Mouse (Mus musculus) macrophage (primary cell): ENCODE data around the gene Prss48. TPM values are rescaled to one million over a fixed set of nuclear protein-coding genes. Genes with fewer than 3 reads are reported as not detected.
"Not testable (repeated sequence)": the region's sequence is repeated elsewhere in the genome, so short reads cannot be mapped to it uniquely, and the experiment has no call there.

Source experiments
- H3K27ac ChIP-seq: fragments of 350-480 bp; formaldehyde crosslinking; 2 replicates; pipeline ENCODE4 v1.9.0; 2021
- H3K36me3 ChIP-seq: fragments of 350-480 bp; formaldehyde crosslinking; 2 replicates; pipeline ENCODE4 v1.9.0; 2021; ENCODE audit errors: inconsistent target
- H3K4me3 ChIP-seq: fragments of 350-480 bp; formaldehyde crosslinking; 2 replicates; pipeline ENCODE4 v1.9.0; 2021; ENCODE audit errors: inconsistent target
- H3K79me2 ChIP-seq: fragments of 350-480 bp; formaldehyde crosslinking; 2 replicates; pipeline ENCODE4 v1.9.0; 2021; ENCODE audit errors: inconsistent target
- WGBS: methylation state at CpG from one replicate; pipeline ENCODE4 v1.1.7; 2026; ENCODE audit warnings: inconsistent platforms; ENCODE audit not compliant: missing documents; 5-methylcytosine and 5-hydroxymethylcytosine counted together
- polyA plus RNA-seq: library from polyadenylated mRNA; stranded (reverse); fragments of 250-400 nt; gene quantifications from 3 replicates; pipeline ENCODE4 v1.2.4, GENCODE M21; 2018; ENCODE audit warnings: inconsistent platforms

Gene Prss48
- polyA plus RNA-seq, 1 experiment from 2014 or later = not detected

DNA sequence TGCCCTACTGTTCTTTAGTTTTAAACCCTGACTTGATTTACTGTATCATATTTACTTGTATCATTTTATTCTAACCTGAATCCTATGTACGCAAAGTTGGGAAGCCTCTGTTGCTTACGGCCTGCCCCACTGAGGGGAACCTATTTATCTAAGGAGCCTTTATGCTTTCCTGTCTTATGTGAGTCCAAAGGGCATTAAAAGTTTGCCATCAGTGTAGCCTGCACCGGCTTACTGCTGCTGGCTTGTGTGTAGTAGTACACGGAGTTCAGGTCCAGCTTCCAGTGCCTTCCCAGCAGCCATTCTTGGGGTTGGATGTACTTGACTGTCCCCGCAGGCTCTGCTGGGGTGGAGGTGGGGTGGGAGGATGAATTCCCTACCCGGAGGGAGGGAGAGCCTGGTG, 17.8 kb downstream of the Prss48 start:
- no peaks in the 10 kb centered on the region for H3K36me3 ChIP-seq
- 97% methylated on average over 6 of the region's 6 CpGs for WGBS
- H3K79me2 ChIP-seq = no peaks in the 10 kb centered on the region
- H3K27ac ChIP-seq = no peak overlapping the region
- H3K4me3 ChIP-seq = no peak overlapping the region

- H3K79me2 ChIP-seq, H3K4me3 ChIP-seq, H3K36me3 ChIP-seq, H3K27ac ChIP-seq: not testable (repeated sequence)
- WGBS = 92% methylated on average over 2 of the region's 3 CpGs
These were observed 20.5 kb downstream of the Prss48 start for GRCm38 (mm10) chr3:85981761-85982160.

DNA sequence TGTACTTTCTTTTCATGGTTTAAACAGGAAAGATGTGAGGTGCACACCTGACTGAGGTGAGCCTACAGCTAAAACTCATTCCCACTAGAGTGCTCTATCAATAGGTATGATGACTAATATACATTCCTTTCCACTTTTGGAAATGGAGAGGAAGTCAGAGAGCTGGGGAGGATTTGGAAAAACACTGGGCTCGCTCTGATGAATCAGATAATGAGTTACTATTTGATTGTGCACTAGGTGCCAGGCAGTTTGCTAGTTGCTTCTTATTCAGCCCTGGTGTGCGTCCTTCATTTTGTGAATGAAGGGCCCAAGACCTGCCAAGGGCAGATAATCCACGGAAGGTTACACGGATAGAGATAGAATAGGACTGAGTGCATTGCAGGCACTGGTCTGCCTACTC, 22.3 kb downstream of the Prss48 start:
- Histone ChIP-seq H3K36me3 (no peaks in the 10 kb centered on the region), H3K79me2 (no peaks in the 10 kb centered on the region), H3K4me3 (no peak overlapping the region), H3K27ac (no peak overlapping the region)
- WGBS = 89% methylated on average over 4 of the region's 4 CpGs

DNA sequence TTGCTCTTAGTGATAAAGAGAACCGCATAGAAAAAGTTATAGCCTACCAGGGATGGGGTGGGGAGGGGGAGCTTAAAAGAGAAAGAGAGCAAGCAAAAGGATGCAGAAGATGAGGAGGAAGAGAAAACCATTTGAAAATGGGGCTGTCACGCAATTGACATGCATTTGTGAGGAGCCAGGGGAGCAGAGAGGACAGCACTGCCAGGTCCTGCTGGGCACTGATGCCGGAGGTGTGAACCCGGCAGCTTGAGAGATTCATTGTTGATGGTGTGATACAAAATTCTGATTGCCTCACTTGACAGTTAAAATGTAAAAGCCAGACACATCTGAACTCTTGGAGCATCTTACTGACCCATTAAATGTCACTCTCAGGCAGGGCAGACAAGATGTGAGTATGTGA, 27.8 kb downstream of the Prss48 start:
- Histone ChIP-seq H3K27ac (no peak overlapping the region), H3K79me2 (no peaks in the 10 kb centered on the region), H3K4me3 (no peak overlapping the region), H3K36me3 (no peaks in the 10 kb centered on the region)
- WGBS = 93% methylated on average over 4 of the region's 4 CpGs

GRCm38 (mm10) chr3:85973376-85974140, 28.7 kb downstream of the Prss48 start:
- 93% methylated on average over 7 of the region's 10 CpGs for WGBS

GRCm38 (mm10) chr3:85971599-85971975, 30.7 kb downstream of the Prss48 start:
- Histone ChIP-seq H3K27ac (no peak overlapping the region), H3K4me3 (no peak overlapping the region), H3K79me2 (no peaks in the 10 kb centered on the region), H3K36me3 (no peaks in the 10 kb centered on the region)
- 9% methylated on average over 12 of the region's 13 CpGs for WGBS

More at GRCm38 (mm10) chr3:85973376-85974140, 28.7 kb downstream of the Prss48 start:
- Histone ChIP-seq H3K4me3 (no peak overlapping the region), H3K79me2 (no peaks in the 10 kb centered on the region), H3K27ac (no peak overlapping the region), H3K36me3 (no peaks in the 10 kb centered on the region)

GRCm38 (mm10) chr3:85970742-85971598, 31.3 kb downstream of the Prss48 start, which contains the start of gene Sh3d19:
Sh3d19 (plus strand) TSS chr3:85971109.
- no peaks in the 10 kb centered on the region for H3K79me2 ChIP-seq
- H3K36me3 ChIP-seq = no peaks in the 10 kb centered on the region
- H3K4me3 ChIP-seq = no peak within 1 kb of the TSS
- 3% methylated on average over 55 of the region's 73 CpGs for WGBS
- no peak within 1 kb of the TSS for H3K27ac ChIP-seq

DNA sequence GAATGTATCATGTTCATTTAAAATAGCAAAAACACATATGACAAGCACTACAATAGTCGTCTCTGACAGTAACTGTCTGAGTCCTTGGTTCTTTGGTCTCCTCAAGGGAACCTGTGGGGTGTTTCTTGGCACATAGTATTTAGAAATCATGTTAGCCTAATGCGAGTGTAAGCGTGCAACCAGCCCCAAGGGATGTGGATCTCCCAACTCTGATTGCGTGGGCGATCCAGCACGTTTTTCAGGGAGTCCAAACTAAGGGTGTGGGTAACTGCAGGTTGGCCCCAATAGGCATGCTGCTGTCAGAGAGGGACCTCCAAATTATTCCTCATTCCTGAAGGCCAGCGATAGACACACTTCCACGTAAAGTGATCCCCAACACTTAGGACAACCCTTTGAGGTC, 33.3 kb downstream of the Prss48 start:
- H3K36me3 ChIP-seq = no peaks in the 10 kb centered on the region
- WGBS = 91% methylated on average over 8 of the region's 8 CpGs
- no peaks in the 10 kb centered on the region for H3K79me2 ChIP-seq
- no peak overlapping the region for H3K27ac ChIP-seq
- no peak overlapping the region for H3K4me3 ChIP-seq

GRCm38 (mm10) chr3:85965479-85965878, 36.8 kb downstream of the Prss48 start:
- Histone ChIP-seq H3K36me3 (no peaks in the 10 kb centered on the region), H3K79me2 (no peaks in the 10 kb centered on the region), H3K4me3 (no peak overlapping the region), H3K27ac (no peak overlapping the region)
- 85% methylated on average over 4 of the region's 4 CpGs for WGBS

- H3K27ac ChIP-seq = no peak overlapping the region
These were observed 41.2 kb downstream of the Prss48 start for GRCm38 (mm10) chr3:85961134-85961533.

DNA sequence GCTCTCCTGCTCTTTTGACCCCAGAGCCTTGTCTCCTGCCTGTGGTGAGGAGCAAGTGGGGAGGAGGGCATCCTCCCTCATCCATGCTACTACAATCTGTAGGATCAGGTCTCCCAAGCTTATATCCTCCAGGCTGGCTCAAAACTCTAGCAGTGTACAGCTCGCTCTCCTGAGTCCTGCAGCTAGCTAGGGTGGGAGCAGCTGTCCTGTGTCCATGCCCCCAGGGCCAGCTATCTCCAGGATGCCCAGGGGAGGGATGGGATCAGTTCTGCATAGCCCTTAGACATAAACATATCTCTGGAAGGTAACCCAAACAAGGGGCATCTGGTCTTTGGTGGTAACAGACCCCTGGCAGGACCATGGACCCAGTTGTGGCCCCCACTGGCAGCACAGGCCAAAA, 42.6 kb downstream of the Prss48 start:
- no peak overlapping the region for H3K4me3 ChIP-seq
- H3K36me3 ChIP-seq = no peaks in the 10 kb centered on the region
- 80% methylated on average over 1 of the region's 1 CpGs for WGBS
- H3K27ac ChIP-seq = no peak overlapping the region
- H3K79me2 ChIP-seq = no peaks in the 10 kb centered on the region

More at GRCm38 (mm10) chr3:85961134-85961533, 41.2 kb downstream of the Prss48 start:
- H3K4me3 ChIP-seq = no peak overlapping the region
- H3K36me3 ChIP-seq = no peaks in the 10 kb centered on the region
- H3K79me2 ChIP-seq = no peaks in the 10 kb centered on the region
- 85% methylated on average over 5 of the region's 5 CpGs for WGBS

GRCm38 (mm10) chr3:85955704-85956103, 46.6 kb downstream of the Prss48 start:
- WGBS = 96% methylated on average over 5 of the region's 5 CpGs
- no peak overlapping the region for H3K4me3 ChIP-seq
- no peaks in the 10 kb centered on the region for H3K36me3 ChIP-seq
- no peak overlapping the region for H3K27ac ChIP-seq
- H3K79me2 ChIP-seq = no peaks in the 10 kb centered on the region

GRCm38 (mm10) chr3:85955269-85955668, 47.0 kb downstream of the Prss48 start:
- no peak overlapping the region for H3K27ac ChIP-seq

DNA sequence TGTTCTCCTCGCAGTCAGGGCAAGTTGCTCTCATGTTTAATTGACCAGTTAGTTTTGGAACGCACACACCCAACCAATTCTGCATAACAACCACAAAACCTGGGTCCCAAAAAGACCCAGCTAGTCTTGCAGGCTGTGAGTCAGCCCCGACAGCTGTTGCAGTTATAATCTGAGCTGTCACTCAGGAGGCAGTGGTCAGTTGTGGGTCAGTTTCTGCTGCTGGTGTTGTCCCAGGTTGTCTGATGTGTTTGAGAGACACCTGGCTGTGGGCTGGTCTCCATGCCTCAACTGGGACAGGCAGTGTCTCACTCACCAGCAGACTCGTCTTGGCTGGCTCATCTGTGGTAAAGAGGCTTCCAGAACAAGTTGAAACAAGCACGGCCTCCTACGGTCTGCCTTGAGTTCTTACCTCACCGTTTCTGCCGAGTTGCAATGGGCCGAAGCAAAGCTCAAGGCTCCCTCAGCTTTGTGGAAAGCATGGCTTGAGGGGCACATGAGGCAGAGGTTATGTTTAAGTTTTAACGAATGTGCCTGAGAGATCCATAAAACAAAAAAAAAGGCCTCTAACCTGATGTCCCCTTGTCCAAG, 49.5 kb downstream of the Prss48 start:
- no peak overlapping the region for H3K27ac ChIP-seq
- no peaks in the 10 kb centered on the region for H3K79me2 ChIP-seq
- no peaks in the 10 kb centered on the region for H3K36me3 ChIP-seq
- no peak overlapping the region for H3K4me3 ChIP-seq
- 81% methylated on average over 10 of the region's 10 CpGs for WGBS

More at GRCm38 (mm10) chr3:85955269-85955668, 47.0 kb downstream of the Prss48 start:
- Histone ChIP-seq H3K79me2 (no peaks in the 10 kb centered on the region), H3K4me3 (no peak overlapping the region), H3K36me3 (no peaks in the 10 kb centered on the region)
- WGBS = 92% methylated on average over 9 of the region's 9 CpGs

DNA sequence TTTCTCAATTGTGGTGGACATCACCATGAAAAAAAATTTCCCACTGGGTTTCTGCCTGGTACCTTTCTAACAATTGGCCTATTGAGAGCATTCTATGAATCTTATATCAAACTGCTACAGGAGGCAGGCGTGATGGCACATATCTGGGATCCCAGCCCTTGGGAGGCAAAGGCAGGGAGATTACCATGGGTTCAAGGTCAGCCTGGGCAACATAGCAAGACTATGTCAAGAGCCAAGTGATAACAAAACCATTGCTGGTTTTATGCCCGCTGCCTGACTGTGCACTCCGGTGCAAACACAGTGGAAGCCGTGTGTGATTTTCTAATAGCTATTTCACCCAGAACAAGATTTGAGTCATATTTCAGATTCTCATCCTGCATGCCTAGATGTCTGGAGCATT, 51.4 kb downstream of the Prss48 start:
- WGBS = 98% methylated on average over 4 of the region's 4 CpGs

More for the DNA sequence above, 51.4 kb downstream of the Prss48 start:
- H3K27ac ChIP-seq = no peak overlapping the region
- no peaks in the 10 kb centered on the region for H3K79me2 ChIP-seq
- no peaks in the 10 kb centered on the region for H3K36me3 ChIP-seq
- no peak overlapping the region for H3K4me3 ChIP-seq
